Mouse (Mus musculus) spleen, adult 12 weeks (tissue): Measurements from ENCODE around the gene Nfil3.

Source experiments
- DNase-seq: peaks from one replicate; pipeline ENCODE4 v3.0.0; 2022; ENCODE audit warnings: low spot score

Nfil3 gene

GRCm38 (mm10) chr13:52982703-52983102 is 1.8 kb upstream of the Nfil3 start:
- DNase-seq: peak; percentile 67

DNA sequence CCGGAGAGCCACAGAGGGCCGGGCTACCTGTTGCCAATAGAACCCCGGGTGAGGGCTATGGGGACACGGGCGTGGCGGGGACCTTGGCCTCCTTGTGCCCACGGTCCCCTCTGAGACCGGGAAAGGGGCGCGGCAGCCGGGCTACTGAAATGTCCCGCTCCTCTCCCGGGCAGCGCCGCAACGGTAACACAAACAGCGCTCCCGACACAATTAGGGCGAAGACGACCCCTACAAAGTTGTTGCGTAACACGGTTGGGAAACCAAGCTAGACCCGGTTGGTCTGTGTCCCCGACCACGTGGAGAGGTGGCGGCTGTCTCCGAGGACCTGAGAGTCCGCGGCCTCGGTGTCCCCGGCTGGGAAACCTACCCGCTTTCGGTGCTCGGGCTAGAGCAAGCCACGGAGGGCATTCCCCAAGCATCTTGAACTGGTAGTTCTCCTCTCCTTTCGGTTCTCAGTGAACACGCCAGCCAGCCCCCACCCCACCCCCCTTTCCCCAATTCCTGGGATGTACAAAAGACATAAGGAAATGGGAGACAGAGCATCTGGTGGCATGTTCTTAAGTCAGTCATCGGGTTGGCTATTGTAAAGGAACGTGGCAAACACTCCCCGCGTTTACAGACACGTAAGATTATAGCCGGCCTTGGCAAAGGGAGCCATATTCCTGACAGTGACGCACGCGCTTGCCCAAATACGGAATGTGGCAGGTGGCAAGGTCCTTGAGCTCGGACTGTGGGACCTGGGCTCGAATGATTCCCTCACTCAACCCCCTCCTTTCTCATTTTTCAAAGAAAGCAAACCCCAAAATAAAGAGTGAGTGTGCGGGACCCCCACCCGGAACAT is 788 bp upstream of the Nfil3 start:
- DNase-seq: peak; percentile 17

DNA sequence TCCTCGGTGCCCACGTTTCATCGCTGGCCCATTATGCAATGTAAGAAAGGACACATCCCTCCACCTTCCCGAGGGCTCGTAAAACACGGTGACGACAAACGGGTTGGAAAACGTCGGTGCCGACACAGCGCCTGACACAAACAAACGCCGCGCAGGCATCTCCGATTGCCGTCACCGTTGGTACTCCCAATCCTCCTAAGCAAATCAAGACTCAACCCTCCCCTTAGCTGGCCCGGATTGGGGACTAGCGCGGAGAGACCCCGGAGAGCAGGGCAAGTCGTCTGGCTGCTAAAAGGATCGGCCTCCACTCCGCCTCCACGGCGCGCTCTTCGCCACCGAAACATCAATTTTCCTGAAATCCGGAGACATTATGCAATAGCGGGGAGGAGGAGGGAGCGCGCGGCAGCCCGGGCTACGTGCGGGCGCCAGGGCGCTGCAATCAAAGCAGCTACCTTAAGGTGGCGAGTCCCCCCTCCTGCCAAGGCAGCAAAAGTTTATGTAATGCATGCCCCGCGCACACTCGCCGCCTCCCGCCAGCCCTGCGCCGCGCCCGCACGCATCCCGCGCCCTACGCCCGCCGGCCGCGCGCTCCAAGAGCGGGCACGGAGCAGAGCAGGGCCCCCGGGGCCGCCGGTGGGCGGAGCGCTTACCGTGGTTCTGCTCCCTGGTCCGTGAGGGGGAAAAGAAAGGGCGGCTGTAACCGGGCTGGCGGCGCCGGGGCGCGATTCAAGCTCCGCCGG is 492 bp downstream of the Nfil3 start:
- DNase-seq: no peak

- no peak for DNase-seq
Observed at GRCm38 (mm10) chr13:52979331-52980051, 1.4 kb downstream of the Nfil3 start.

- no peak for DNase-seq
Observed at GRCm38 (mm10) chr13:52978321-52978981, 2.4 kb downstream of the Nfil3 start.

DNA sequence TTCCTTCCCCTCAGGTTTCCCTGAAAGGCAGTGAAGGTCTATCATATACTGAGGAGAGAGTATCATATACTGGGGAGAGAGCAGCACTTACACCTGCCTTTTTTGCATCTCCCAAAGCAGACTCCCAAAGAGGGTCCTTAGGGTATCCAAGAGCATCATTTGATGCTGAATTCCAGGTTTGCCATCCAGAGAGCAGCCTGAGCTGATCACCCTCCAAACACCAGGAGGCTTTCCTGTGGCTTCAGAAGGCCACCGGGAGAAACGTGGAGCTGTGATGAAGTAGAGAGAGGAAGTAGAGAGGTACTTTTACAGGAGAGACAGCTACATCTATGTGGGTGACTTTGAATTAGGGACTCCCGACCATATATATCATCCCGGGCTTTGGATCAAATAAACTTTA is 3.1 kb downstream of the Nfil3 start:
- no peak for DNase-seq

GRCm38 (mm10) chr13:52977221-52977609 is 3.7 kb downstream of the Nfil3 start:
- DNase-seq: no peak

- DNase-seq: no peak
Observed at GRCm38 (mm10) chr13:52976510-52977220, 4.2 kb downstream of the Nfil3 start.

- no peak for DNase-seq
Observed at GRCm38 (mm10) chr13:52976130-52976509, 4.8 kb downstream of the Nfil3 start.

DNA sequence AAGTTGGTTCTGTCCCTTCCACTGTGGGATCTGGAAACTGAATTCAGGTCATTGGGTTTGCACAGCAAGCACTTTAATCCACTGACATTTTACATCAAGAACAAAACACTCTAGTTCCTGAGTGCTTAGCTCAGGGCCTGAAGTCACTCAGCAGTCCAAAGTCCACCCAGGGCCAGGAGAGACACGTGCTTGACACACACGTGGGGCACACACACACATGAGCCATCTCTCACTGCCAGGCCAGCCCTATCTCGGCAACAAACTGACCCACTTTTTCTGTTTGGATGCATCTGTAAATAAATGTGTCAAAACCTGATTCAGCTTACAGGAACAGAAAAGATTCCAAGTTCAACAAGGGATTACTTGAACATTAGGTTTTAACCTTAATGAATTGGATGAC is 6.2 kb downstream of the Nfil3 start:
- DNase-seq: no peak

DNA sequence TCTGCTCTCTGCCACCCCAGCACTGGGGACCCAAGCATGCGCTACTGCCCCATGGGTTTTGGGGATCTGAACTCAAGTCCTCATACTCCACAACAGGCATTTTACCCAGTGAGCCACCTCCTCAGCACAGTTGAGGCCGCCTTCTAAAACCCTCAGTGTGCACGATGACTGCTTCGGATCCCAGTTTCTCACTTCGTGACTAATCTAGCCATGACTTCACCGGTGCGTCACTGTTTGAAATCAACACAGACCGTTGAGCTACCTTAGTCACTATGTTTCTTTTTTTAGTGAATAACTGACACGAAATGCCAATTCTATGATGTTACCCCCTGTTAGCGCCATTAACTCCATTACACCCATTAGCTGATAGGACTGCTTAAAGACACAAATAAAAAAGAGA is 7.4 kb downstream of the Nfil3 start:
- no peak for DNase-seq

- no peak for DNase-seq
Observed at GRCm38 (mm10) chr13:52972626-52973025, 8.2 kb downstream of the Nfil3 start.

DNA sequence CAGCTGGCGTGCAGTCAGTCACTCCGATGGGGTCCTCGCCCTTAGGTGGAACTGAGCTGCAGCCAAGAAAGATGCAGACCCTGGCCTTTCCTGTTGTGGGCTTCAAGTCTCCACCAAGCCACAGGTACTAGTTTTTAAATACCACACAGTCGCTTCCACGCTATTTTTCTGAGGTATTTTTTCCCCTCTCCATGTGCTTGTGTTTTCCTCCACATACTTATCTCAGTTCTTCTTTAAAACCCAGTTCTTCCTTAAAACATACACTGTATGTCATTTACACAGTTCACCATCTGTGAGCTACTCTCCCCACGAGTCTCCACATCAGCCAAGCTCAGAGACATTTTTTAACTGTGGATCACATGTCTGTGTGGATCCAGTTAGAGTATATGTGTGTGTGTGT is 10.0 kb downstream of the Nfil3 start:
- DNase-seq: no peak

GRCm38 (mm10) chr13:52962922-52963321 is 18.0 kb downstream of the Nfil3 start:
- no peak for DNase-seq

GRCm38 (mm10) chr13:52962361-52962760 is 18.5 kb downstream of the Nfil3 start:
- no peak for DNase-seq

- no peak for DNase-seq
Observed at GRCm38 (mm10) chr13:52953779-52954553, 26.9 kb downstream of the Nfil3 start.

DNA sequence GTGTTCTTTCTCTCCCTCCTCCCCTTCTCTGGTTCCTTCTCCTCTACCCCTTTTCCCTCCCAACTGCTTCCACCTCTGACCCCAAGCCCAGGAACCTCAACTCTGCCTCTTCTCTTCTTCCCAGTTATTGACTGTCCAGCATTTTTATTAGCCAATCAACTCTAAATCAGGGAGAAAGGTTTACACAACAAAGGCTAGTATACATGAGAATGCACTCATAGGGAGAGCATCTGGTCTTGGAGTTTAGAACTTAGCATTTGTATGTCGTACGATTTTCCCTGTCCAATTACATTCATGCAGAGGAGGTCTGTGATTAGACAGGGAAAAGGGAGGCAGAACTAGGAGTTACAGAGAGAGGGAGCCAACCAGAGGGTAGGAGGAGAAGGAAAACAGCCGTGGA is 31.7 kb downstream of the Nfil3 start:
- DNase-seq: no peak

- DNase-seq: no peak
Observed at GRCm38 (mm10) chr13:52947545-52947944, 33.3 kb downstream of the Nfil3 start.

GRCm38 (mm10) chr13:52945769-52946168 is 35.1 kb downstream of the Nfil3 start:
- DNase-seq: no peak

DNA sequence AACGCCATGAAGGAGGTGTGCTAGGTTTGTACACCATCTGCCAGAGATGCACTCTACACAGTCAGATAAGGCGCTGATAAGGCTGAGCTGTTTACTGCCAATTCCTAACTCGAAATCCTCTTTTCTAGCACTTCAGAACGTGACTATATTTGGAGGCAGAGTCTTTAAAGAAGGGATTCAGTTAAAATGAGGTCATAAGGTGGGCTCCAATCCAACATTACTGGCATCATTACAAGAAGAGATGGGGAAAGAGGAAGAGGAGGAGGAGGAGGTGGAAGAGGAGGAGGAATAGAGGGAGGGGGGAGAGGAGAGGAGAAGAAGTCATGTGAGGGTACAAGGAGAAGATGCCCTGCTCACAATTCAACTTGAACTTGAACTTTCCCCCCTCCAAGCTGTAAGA is 36.8 kb downstream of the Nfil3 start:
- no peak for DNase-seq

- no peak for DNase-seq
Observed at GRCm38 (mm10) chr13:52942876-52943388, 37.9 kb downstream of the Nfil3 start.
